Mouse (Mus musculus) fibroblast of lung, adult 2 months (primary cell): Measurements from ENCODE around the gene Nell1.

ENCODE experiments used
- DNase-seq: peaks from one replicate; pipeline ENCODE4 v3.0.0-alpha.2; 2011; ENCODE audit warnings: low read depth

The Nell1 gene

GRCm38 (mm10) chr7:50870181-50870580, 895.5 kb downstream of the Nell1 start:
- no peak for DNase-seq

- DNase-seq = no peak
Observed at GRCm38 (mm10) chr7:50887625-50888024, 913.0 kb downstream of the Nell1 start.

- no peak for DNase-seq
Observed at GRCm38 (mm10) chr7:50899541-50900088, 925.0 kb downstream of the Nell1 start.
